Mouse (Mus musculus) gastrocnemius, adult 2 months (tissue): Measurements from ENCODE around the gene Srd5a1. TPM values are rescaled to one million over a fixed set of nuclear protein-coding genes. Genes with fewer than 3 reads are reported as not detected.
A peak's percentile ranks its signal among the peaks of the same experiment; 100 is the strongest.
"Not testable (repeated sequence)": the region's sequence is repeated elsewhere in the genome, so short reads cannot be mapped to it uniquely, and the experiment has no call there.

ENCODE experiments used
- DNase-seq: peaks from one replicate; pipeline ENCODE4 v3.0.0; 2022
- H3K27ac ChIP-seq: fragments of 200-600 bp; 2 replicates; pipeline ENCODE4 v1.8.1; 2022; ENCODE audit warnings: mild to moderate bottlenecking
- H3K4me3 ChIP-seq: fragments of 200-600 bp; 2 replicates; pipeline ENCODE4 v1.8.1; 2022; ENCODE audit warnings: mild to moderate bottlenecking, moderate library complexity
- CTCF ChIP-seq: fragments of 200-600 bp; IDR thresholded peaks from 2 replicates; pipeline ENCODE4 v1.8.1; 2022; ENCODE audit warnings: antibody characterized with exemption, mild to moderate bottlenecking, moderate library complexity
- intact Hi-C: fragments of 180-260 bp; cut with DNase I; formaldehyde crosslinking; loops from one replicate; pipeline ENCODE4 v1.15.1; 2025
- total RNA-seq, 2 experiments: library from RNA; stranded (reverse); gene quantifications; 2 replicates each; pipeline ENCODE4 v1.2.3; 2021

Srd5a1 gene
- total RNA-seq, 2 experiments from 2014 or later: 0.33 TPM; not detected in 1

DNA sequence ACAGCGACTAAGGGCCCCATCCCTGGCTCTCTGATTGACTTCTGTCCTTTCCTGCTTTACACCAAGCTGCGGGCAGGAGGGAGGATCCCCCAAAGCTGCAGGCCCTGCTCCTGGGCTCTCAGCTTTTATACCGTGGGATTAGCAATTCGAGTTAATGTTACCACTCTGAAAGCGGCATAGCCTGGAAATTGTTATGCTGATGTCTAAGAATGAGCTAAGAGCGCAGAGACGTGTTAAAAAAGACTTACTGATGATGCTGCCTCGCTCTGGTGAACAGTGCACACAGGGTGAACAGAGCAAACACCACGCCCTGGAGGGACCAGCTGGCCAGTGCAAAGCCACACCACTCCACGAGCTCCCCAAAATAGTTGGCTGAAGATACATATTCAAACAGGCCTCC is 24.9 kb downstream of the Srd5a1 start:
- TF ChIP-seq CTCF: no peak
- no peak for DNase-seq
- Histone ChIP-seq H3K27ac (no peak overlapping the region), H3K4me3 (no peak overlapping the region)
- intact Hi-C loops: no loop called here

DNA sequence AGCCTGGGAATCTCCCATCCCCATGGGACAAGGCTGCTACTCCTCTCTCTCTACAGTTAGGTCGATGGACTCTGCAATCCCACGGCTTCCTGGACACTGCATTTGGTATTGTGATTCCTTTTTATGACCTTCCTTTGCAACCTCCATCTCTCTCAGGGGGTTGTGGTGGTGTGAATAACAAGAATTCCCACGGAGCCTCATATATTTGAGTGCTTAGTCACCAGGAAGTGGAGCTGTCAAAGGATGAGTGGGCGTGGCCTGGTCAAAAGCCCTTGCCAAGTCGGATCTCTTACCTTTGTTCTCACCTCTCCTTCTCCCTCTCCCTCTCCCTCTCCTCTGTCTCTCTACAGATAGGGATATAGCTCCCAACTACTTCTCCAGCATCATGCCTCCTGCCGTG is 25.4 kb downstream of the Srd5a1 start:
- DNase-seq: no peak
- no peak for TF ChIP-seq CTCF
- intact Hi-C loops: no loop called here

DNA sequence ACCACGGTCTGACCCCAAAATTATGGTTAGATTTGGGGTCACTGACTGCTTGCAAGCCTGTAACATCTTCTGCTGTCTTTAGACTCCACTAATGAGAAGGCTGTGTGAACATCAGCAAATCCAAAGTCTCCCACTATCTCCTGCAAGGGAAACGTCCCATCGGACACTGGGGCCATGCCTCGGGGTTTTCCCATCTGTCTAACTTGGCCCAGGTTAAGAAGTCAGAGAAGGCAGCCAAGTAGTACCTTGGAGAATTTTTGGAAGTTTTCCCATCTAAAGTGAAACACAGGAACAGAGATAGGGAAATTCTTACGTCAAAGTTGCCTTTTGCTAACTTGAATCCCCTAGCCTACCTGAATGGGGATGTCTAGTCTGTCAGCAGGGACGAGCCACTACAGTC is 27.7 kb downstream of the Srd5a1 start:
- no peak for TF ChIP-seq CTCF
- no peak overlapping the region for H3K27ac ChIP-seq
- no peak overlapping the region for H3K4me3 ChIP-seq
- intact Hi-C loops: no loop called here
- DNase-seq: no peak

More for the DNA sequence above, 25.4 kb downstream of the Srd5a1 start:
- Histone ChIP-seq H3K27ac (no peak overlapping the region), H3K4me3 (no peak overlapping the region)

DNA sequence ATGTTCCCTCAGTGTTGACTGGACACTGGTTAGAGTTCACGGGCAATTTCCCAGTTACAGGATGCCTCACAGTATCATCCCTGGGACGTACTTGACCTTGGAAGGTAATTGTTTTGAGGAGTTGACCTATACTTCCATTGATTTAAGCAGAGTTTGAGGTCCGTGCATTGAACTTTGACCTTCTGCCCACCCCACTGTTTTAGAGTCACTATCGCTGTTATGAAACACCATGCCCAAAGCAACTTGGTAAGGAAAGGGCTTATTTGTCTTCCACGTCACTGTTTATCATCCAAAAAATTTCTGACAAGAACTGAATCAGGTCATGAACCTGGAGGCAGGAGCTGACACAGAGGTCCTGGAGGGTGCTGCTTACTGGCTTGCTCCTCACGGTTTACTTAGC is 28.8 kb downstream of the Srd5a1 start:
- intact Hi-C loops: no loop called here
- Histone ChIP-seq H3K27ac (no peak overlapping the region), H3K4me3 (no peak overlapping the region)
- no peak for DNase-seq
- no peak for TF ChIP-seq CTCF

DNA sequence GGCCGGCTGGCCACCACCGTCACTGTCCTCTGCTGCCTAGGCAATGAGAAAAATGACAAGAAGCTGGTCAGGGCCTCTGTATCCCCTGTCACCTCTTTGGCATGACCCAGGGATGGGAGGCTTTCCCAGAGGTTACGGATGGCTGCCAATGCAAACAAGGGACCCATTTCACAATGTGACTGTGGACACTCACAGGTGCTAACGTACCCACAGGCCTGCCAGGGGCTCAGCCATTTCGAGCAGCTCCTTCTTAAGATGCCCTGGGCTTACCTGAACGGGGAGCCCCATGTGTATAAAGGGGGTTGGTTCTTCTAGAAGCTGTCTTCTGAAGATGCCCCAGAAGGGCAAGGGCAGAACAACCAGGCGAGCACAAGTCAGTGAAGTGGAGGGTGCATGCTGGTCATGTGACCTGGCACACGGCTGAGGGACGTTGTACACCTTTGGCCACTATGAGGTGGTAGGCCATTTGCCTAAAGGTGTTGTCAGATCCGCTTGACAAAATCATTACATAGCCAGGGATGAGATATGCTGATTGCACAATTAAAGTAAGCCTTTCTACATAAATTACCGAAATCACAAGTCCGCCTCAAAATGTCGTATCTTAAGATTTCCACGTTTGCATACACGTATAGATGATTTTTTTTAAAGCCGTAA is 33.9 kb downstream of the Srd5a1 start:
- no peak for DNase-seq
- Histone ChIP-seq H3K27ac (no peak overlapping the region), H3K4me3 (no peak overlapping the region)
- intact Hi-C loops: no loop called here
- no peak for TF ChIP-seq CTCF

DNA sequence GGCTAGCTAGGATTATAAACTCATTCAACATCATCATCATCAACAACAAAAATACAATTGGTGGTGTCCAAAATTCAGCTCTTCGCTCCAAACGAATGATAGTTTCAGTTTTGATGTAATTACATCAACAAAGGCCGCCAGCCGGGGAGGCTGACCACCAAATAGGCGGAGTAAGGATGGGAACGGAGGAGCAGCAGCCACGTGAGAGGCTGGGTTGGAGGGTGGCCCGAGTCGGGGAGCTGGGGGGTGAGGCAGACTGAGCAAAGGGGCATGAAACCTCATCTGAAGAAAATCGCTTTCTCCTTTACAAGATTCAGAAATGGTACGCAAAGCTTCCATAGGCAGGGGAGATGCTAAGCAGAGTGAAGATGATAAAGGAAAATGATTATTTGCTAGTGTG is 34.6 kb downstream of the Srd5a1 start:
- TF ChIP-seq CTCF: no peak
- no peak overlapping the region for H3K27ac ChIP-seq
- DNase-seq: no peak
- H3K4me3 ChIP-seq: peak overlapping the region; percentile 37
- intact Hi-C loops: no loop called here

DNA sequence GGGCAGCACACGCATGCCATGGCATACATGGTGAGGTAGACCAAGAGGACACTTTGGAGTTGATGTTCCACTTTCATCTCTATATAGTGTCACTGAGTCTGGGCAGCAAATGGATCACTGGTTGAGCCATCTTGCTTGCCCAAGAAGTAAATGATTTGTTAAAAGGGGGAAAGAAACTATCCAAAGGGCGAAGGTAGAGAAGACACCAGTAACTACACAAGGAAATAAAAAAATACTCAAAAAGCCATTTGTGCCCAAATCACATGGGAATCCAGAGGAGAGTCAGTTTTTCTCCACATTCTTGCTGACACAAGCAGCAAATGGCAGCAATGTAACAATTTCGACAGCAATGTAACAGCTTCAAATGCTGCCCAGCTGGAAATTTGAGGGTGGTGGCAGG is 38.6 kb downstream of the Srd5a1 start:
- H3K4me3 ChIP-seq: no peak overlapping the region
- TF ChIP-seq CTCF: no peak
- H3K27ac ChIP-seq: no peak overlapping the region
- intact Hi-C loops: no loop called here
- DNase-seq: no peak

DNA sequence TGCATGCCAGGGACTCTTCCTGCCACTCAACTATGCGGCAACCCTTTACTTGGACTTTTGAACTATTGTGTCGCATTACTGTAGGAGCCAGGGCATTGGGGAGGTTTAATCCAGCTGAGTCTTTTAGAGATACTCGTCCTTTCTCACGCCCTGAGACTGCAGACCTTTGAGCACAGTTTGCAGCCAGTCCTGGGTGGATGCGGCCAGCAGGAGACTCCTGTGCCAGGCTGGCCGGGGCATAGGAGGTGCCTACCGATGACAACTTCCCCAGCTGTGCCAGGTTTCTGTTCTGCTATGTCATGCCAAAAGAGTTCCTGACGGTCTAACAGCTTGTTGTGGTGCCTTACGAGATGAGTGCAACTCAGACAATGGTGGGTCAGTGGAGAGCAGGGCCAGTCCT is 42.0 kb downstream of the Srd5a1 start:
- DNase-seq: peak; percentile 31
- Histone ChIP-seq H3K27ac (no peak overlapping the region), H3K4me3 (no peak overlapping the region)
- TF ChIP-seq CTCF: no peak
- intact Hi-C loops: no loop called here

DNA sequence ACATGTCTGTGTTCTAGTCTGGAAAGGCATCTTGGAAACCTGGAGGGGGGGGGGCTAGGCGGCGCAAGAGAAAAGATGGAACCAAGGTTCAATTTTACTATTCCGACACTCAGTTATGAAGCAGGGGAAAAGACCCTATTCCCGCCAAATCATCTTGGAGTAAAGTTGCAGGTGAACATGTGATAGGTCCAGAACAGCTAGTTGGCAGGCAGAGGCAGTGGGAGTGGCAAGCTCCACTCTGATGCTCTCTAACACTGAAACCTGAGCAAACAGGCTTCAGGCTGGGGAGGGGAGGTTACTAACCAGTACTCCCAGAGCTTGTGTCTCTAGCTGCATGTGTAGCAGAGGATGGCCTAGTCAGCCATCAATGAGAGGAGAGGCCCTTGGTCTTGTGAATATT is 45.8 kb downstream of the Srd5a1 start:
- DNase-seq, H3K4me3 ChIP-seq, H3K27ac ChIP-seq, intact Hi-C loops: not testable (repeated sequence)

DNA sequence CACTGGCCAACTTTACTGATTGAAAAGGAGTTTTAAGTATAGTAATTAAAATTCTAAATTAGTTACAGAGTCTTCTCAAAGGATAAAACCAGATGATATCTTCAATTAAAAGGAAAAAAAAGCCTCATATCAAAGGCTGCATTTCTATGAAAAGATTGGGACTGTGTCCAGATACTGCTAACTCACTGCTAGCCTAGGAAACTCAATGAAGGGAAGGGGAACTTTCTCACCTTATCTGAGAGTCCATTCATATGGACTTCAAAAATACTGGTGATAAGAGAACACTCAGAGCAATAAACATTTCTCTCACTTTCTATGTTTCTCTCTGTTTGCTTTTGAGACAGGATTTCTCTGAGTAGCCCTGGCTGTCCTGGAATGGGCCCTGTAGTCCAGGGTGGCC is 46.7 kb downstream of the Srd5a1 start:
- H3K27ac ChIP-seq: no peak overlapping the region
- no peak for DNase-seq
- TF ChIP-seq CTCF: no peak
- H3K4me3 ChIP-seq: no peak overlapping the region
- intact Hi-C loops: no loop called here

DNA sequence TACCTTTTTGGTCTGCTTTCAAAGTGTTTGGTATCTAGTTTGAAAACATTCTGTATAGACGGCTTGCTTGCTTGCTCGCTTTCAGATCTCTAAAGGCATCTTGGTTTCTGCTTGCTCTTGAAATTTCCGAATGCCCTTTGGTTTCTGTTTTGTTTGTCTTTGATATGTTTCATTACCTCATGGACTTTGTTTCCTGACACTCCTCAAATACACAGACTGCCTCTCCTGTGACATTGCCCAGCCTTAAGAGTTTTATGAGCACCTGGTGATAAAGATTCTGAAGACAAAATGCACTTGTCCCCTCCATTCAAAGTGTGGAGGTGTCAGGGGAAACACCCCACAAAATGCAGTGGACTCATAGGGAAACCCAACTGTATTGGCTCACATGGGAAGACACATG is 47.3 kb downstream of the Srd5a1 start:
- no peak overlapping the region for H3K27ac ChIP-seq
- no peak for DNase-seq
- TF ChIP-seq CTCF: no peak
- intact Hi-C loops: no loop called here
- no peak overlapping the region for H3K4me3 ChIP-seq

DNA sequence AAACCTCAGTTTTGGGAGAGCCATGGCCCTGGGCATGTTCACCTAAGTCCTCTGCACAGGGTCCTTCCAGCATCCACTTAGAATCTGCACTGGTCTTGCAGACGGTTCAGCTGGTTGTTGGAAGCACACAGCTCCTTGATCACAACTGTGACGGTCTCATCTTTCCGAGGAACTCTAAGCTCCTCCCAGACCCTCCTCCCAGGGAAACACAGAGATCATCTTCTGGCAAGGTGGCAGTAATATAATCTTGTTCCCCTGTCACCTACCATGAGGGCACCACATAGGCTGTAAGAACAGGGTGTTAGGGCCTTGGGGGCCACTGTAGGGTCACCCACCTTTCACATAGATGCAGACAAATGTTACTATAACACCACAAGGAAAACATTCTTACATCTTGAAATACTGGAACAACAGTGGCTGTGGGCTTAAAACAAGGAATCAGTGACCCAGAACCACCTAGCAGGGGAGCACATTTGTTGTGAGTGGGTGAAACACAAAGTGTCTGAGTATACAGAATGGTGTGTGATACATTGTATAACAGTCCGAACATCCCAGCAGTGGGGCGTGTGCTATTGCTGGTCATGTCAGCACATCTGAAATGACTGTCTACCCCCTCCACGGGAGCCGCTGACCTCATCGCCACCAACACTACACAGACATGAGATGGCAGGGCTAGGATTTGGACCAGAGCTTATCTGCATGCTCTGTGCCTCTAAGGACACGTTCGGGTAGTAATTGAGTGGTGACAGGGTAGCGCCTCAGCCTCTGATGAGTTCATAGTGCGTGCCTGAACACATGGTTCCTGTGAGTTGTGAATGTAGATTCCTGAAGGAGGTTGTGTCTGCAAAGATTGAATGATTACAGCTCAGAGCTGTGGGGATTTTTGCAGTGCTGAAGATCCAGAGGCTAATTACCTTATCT is 48.3 kb downstream of the Srd5a1 start:
- DNase-seq: no peak

DNA sequence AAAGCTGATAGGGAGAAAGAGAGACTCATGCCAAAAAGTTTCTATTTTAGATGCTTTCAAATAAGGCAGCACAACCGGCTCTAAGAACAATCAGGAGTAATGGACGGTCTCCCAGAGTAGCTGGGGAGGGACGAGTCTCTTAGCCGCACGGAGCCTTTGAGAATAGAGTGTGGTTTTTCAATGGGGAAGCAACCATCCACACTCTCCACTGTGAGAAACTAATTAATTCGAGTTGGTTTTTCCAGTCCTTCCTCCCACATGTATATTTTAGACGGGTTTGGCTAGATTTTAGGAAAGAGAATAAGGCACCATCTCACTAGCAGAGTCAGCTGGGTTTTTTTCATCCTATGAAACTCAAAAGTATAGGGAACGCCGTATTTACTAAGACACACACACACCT is 49.2 kb downstream of the Srd5a1 start:
- intact Hi-C loops: no loop called here
- Histone ChIP-seq H3K4me3 (no peak overlapping the region), H3K27ac (no peak overlapping the region)
- DNase-seq: no peak
- TF ChIP-seq CTCF: no peak

More for the DNA sequence above, 48.3 kb downstream of the Srd5a1 start:
- Histone ChIP-seq H3K4me3 (no peak overlapping the region), H3K27ac (no peak overlapping the region)
- intact Hi-C loops: no loop called here
- TF ChIP-seq CTCF: no peak
